Mouse (Mus musculus) midbrain, embryonic 16.5 days (tissue): Measurements from ENCODE around the gene Tead1. TPM values are rescaled to one million over a fixed set of nuclear protein-coding genes. Genes with fewer than 3 reads are reported as not detected.

Experiments
- ATAC-seq: fragments of 200-750 bp; cut with Nextera tagmentation; 2 replicates; pipeline ENCODE4 v1.8.0; 2017; ENCODE audit warnings: moderate TSS enrichment
- H3K27ac ChIP-seq: fragments of 300-500 bp; sonication (generic); 2 replicates; pipeline ENCODE4 v1.5.1; 2014; ENCODE audit warnings: mild to moderate bottlenecking, low read length, mixed read lengths
- H3K27me3 ChIP-seq: fragments of 300-500 bp; sonication (generic); 2 replicates; pipeline ENCODE4 v1.6.1; 2014; ENCODE audit warnings: low read depth, low read length, mixed read lengths; ENCODE audit not compliant: control insufficient read depth, insufficient read depth
- H3K36me3 ChIP-seq: fragments of 300-500 bp; sonication (generic); 2 replicates; pipeline ENCODE4 v1.6.1; 2014; ENCODE audit warnings: mild to moderate bottlenecking, low read length, moderate library complexity, mixed read lengths; ENCODE audit not compliant: control insufficient read depth, insufficient read depth
- H3K4me1 ChIP-seq: fragments of 300-500 bp; sonication (generic); 2 replicates; pipeline ENCODE4 v1.6.1; 2014; ENCODE audit warnings: mild to moderate bottlenecking, low read length, mixed read lengths; ENCODE audit not compliant: control insufficient read depth, insufficient read depth
- H3K4me2 ChIP-seq: fragments of 300-500 bp; sonication (generic); 2 replicates; pipeline ENCODE4 v1.6.1; 2014; ENCODE audit warnings: mild to moderate bottlenecking, low read length, mixed read lengths
- H3K4me3 ChIP-seq: fragments of 300-500 bp; sonication (generic); 2 replicates; pipeline ENCODE4 v1.5.1; 2014; ENCODE audit warnings: low read depth, mild to moderate bottlenecking, low read length, moderate library complexity, mixed read lengths
- H3K9ac ChIP-seq: fragments of 300-500 bp; sonication (generic); 2 replicates; pipeline ENCODE4 v1.6.1; 2014; ENCODE audit warnings: low read depth, low read length, mixed read lengths
- H3K9me3 ChIP-seq: fragments of 300-500 bp; sonication (generic); replicated peaks from 2 replicates; pipeline ENCODE4 v1.6.1; 2014; ENCODE audit warnings: mild to moderate bottlenecking, low read length, mixed read lengths; ENCODE audit not compliant: control insufficient read depth, poor library complexity, severe bottlenecking
- WGBS: fragments of 180-500 bp; shearing (Covaris S2); extraction: QIAGEN DNeasy Blood & Tissue Kit; methylation state at CpG from one replicate; pipeline ENCODE4 v1.1.7; 2014; 5-methylcytosine and 5-hydroxymethylcytosine counted together
- polyA plus RNA-seq: library from polyadenylated mRNA; unstranded; fragments of >200 nt; fragmentation: Nextera tagmentation; extraction: Ambion mirVana; gene quantifications from 2 replicates; pipeline ENCODE4 v1.2.1, GENCODE M21; 2015

Tead1 gene
- polyA plus RNA-seq, 1 experiment from 2014 or later = 12.5 TPM

GRCm38 (mm10) chr7:112786556-112787225 is 107.6 kb downstream of the Tead1 start:
- Histone ChIP-seq H3K4me1 (peaks cover 37% of the 10 kb centered on the region), H3K4me2 (no peak overlapping the region), H3K9me3 (no peaks in the 10 kb centered on the region), H3K4me3 (no peak overlapping the region), H3K27me3 (no peaks in the 10 kb centered on the region), H3K36me3 (no peaks in the 10 kb centered on the region), H3K27ac (peak overlapping the region; percentile 69), H3K9ac (no peak overlapping the region)
- 14% methylated on average over 7 of the region's 7 CpGs for WGBS
- ATAC-seq = peak; percentile 23; the same call in 1 of the 2 replicates

- Histone ChIP-seq H3K27me3 (no peaks in the 10 kb centered on the region), H3K36me3 (no peaks in the 10 kb centered on the region), H3K4me3 (no peak overlapping the region), H3K4me1 (peaks cover 35% of the 10 kb centered on the region), H3K9me3 (no peaks in the 10 kb centered on the region), H3K27ac (peak overlapping the region; percentile 69), H3K9ac (no peak overlapping the region), H3K4me2 (no peak overlapping the region)
- ATAC-seq = no peak
- 52% methylated on average over 7 of the region's 7 CpGs for WGBS
These were observed 108.2 kb downstream of the Tead1 start for GRCm38 (mm10) chr7:112787281-112787680.

- H3K9ac ChIP-seq = peak overlapping the region; percentile 2; the same call in 1 of the 2 replicates
- peaks cover 35% of the 10 kb centered on the region for H3K4me1 ChIP-seq
- no peaks in the 10 kb centered on the region for H3K27me3 ChIP-seq
- no peaks in the 10 kb centered on the region for H3K9me3 ChIP-seq
- H3K4me2 ChIP-seq = 0 out of 2 replicates have a peak overlapping the region, but pooled peaks have one; percentile 5
- ATAC-seq = peak; percentile 85
- peak overlapping the region; percentile 81 for H3K27ac ChIP-seq
- H3K4me3 ChIP-seq = no peak overlapping the region
- H3K36me3 ChIP-seq = no peaks in the 10 kb centered on the region
- WGBS = 22% methylated on average over 7 of the region's 7 CpGs
These were observed 109.2 kb downstream of the Tead1 start for GRCm38 (mm10) chr7:112788321-112788751.

- no peak overlapping the region for H3K9ac ChIP-seq
- H3K36me3 ChIP-seq = no peaks in the 10 kb centered on the region
- 81% methylated on average over 4 of the region's 4 CpGs for WGBS
- no peaks in the 10 kb centered on the region for H3K27me3 ChIP-seq
- H3K4me2 ChIP-seq = no peak overlapping the region
- peaks cover 37% of the 10 kb centered on the region for H3K4me1 ChIP-seq
- H3K4me3 ChIP-seq = no peak overlapping the region
- no peak for ATAC-seq
- H3K9me3 ChIP-seq = no peaks in the 10 kb centered on the region
- peak overlapping the region; percentile 56; the same call in 1 of the 2 replicates for H3K27ac ChIP-seq
These were observed 110.6 kb downstream of the Tead1 start for GRCm38 (mm10) chr7:112789693-112790092.

GRCm38 (mm10) chr7:112790334-112790733 is 111.2 kb downstream of the Tead1 start:
- H3K9me3 ChIP-seq = no peaks in the 10 kb centered on the region
- no peak overlapping the region for H3K4me2 ChIP-seq
- H3K4me3 ChIP-seq = no peak overlapping the region
- no peak overlapping the region for H3K27ac ChIP-seq
- ATAC-seq = no peak
- H3K4me1 ChIP-seq = peaks cover 38% of the 10 kb centered on the region
- no peak overlapping the region for H3K9ac ChIP-seq
- 62% methylated on average over 2 of the region's 2 CpGs for WGBS
- no peaks in the 10 kb centered on the region for H3K36me3 ChIP-seq
- no peaks in the 10 kb centered on the region for H3K27me3 ChIP-seq

GRCm38 (mm10) chr7:112792679-112793078 is 113.6 kb downstream of the Tead1 start:
- Histone ChIP-seq H3K9me3 (no peaks in the 10 kb centered on the region), H3K4me1 (peaks cover 23% of the 10 kb centered on the region), H3K4me2 (no peak overlapping the region), H3K36me3 (no peaks in the 10 kb centered on the region), H3K27ac (no peak overlapping the region), H3K4me3 (no peak overlapping the region), H3K27me3 (no peaks in the 10 kb centered on the region), H3K9ac (no peak overlapping the region)
- WGBS = 87% methylated on average over 6 of the region's 6 CpGs
- no peak for ATAC-seq

GRCm38 (mm10) chr7:112793903-112794302 is 114.8 kb downstream of the Tead1 start:
- Histone ChIP-seq H3K9ac (no peak overlapping the region), H3K27ac (no peak overlapping the region)

GRCm38 (mm10) chr7:112794481-112794880 is 115.4 kb downstream of the Tead1 start:
- ATAC-seq = no peak

More at GRCm38 (mm10) chr7:112793903-112794302, 114.8 kb downstream of the Tead1 start:
- H3K36me3 ChIP-seq = no peaks in the 10 kb centered on the region
- no peak overlapping the region for H3K4me3 ChIP-seq
- peak; percentile 44; the same call in 1 of the 2 replicates for ATAC-seq
- WGBS = 42% methylated on average over 7 of the region's 7 CpGs
- no peaks in the 10 kb centered on the region for H3K27me3 ChIP-seq
- H3K4me2 ChIP-seq = no peak overlapping the region
- peaks cover 11% of the 10 kb centered on the region for H3K4me1 ChIP-seq
- no peaks in the 10 kb centered on the region for H3K9me3 ChIP-seq

GRCm38 (mm10) chr7:112797526-112798321 is 118.6 kb downstream of the Tead1 start:
- WGBS = 77% methylated on average over 8 of the region's 8 CpGs
- Histone ChIP-seq H3K27ac (no peak overlapping the region), H3K36me3 (no peaks in the 10 kb centered on the region), H3K4me3 (no peak overlapping the region), H3K9ac (no peak overlapping the region), H3K4me2 (no peak overlapping the region), H3K27me3 (no peaks in the 10 kb centered on the region), H3K9me3 (no peaks in the 10 kb centered on the region), H3K4me1 (peaks cover 9% of the 10 kb centered on the region; the same call in 1 of the 2 replicates)
- ATAC-seq = no peak

More at GRCm38 (mm10) chr7:112794481-112794880, 115.4 kb downstream of the Tead1 start:
- no peaks in the 10 kb centered on the region for H3K36me3 ChIP-seq
- H3K4me1 ChIP-seq = peaks cover 6% of the 10 kb centered on the region
- H3K9ac ChIP-seq = no peak overlapping the region
- no peak overlapping the region for H3K4me2 ChIP-seq
- H3K9me3 ChIP-seq = no peaks in the 10 kb centered on the region
- 2% methylated on average over 2 of the region's 2 CpGs for WGBS
- no peak overlapping the region for H3K4me3 ChIP-seq
- no peak overlapping the region for H3K27ac ChIP-seq
- H3K27me3 ChIP-seq = no peaks in the 10 kb centered on the region
